Mouse (Mus musculus): ENCODE measurements around the gene Smim5. TPM values are rescaled to one million over a fixed set of nuclear protein-coding genes. Genes with fewer than 3 reads are reported as not detected.

Gene Smim5
- polyA plus RNA-seq, 1 experiment: not detected

GRCm38 (mm10) chr11:115888020-115888419 lies 11.7 kb upstream of the Smim5 start:
- no peak overlapping the region for H3K4me3 ChIP-seq (ENCODE audit: insufficient read depth, low read depth, low read length)
- 87% methylated on average over 5 of the region's 5 CpGs for WGBS
- H3K27ac ChIP-seq (ENCODE audit: insufficient read depth, low read depth, low read length): no peak overlapping the region
- no peak for TF ChIP-seq POLR2A (IDR thresholded peaks at IDR 0.05; ENCODE audit: insufficient read depth, low read depth, low read length)
- no peak for TF ChIP-seq CTCF (IDR thresholded peaks at IDR 0.05; ENCODE audit: insufficient read depth, low read depth, low read length)
- H3K4me1 ChIP-seq (ENCODE audit: control insufficient read depth, insufficient read depth, low read length): 0 out of 2 replicates have a peak, but pooled peaks cover 4% of the 10 kb centered on the region

GRCm38 (mm10) chr11:115889159-115889558 lies 10.6 kb upstream of the Smim5 start:
- H3K4me1 ChIP-seq (ENCODE audit: control insufficient read depth, insufficient read depth, low read length): no peaks in the 10 kb centered on the region
- WGBS: 86% methylated on average over 6 of the region's 6 CpGs
- H3K27ac ChIP-seq (ENCODE audit: insufficient read depth, low read depth, low read length): no peak overlapping the region
- H3K4me3 ChIP-seq (ENCODE audit: insufficient read depth, low read depth, low read length): no peak overlapping the region
- TF ChIP-seq CTCF (IDR thresholded peaks at IDR 0.05; ENCODE audit: insufficient read depth, low read depth, low read length): no peak
- TF ChIP-seq POLR2A (IDR thresholded peaks at IDR 0.05; ENCODE audit: insufficient read depth, low read depth, low read length): no peak

GRCm38 (mm10) chr11:115892213-115892612 lies 7.6 kb upstream of the Smim5 start:
- no peak overlapping the region for H3K27ac ChIP-seq (ENCODE audit: insufficient read depth, low read depth, low read length)
- no peak for TF ChIP-seq POLR2A (IDR thresholded peaks at IDR 0.05; ENCODE audit: insufficient read depth, low read depth, low read length)
- TF ChIP-seq CTCF (IDR thresholded peaks at IDR 0.05; ENCODE audit: insufficient read depth, low read depth, low read length): no peak
- H3K4me3 ChIP-seq (ENCODE audit: insufficient read depth, low read depth, low read length): no peak overlapping the region
- 67% methylated on average over 6 of the region's 6 CpGs for WGBS
- no peaks in the 10 kb centered on the region for H3K4me1 ChIP-seq (ENCODE audit: control insufficient read depth, insufficient read depth, low read length)

- Histone ChIP-seq H3K27ac (ENCODE audit: insufficient read depth, low read depth, low read length) (no peak overlapping the region), H3K4me3 (ENCODE audit: insufficient read depth, low read depth, low read length) (no peak overlapping the region), H3K4me1 (ENCODE audit: control insufficient read depth, insufficient read depth, low read length) (no peaks in the 10 kb centered on the region)
- TF ChIP-seq POLR2A (IDR thresholded peaks at IDR 0.05; ENCODE audit: insufficient read depth, low read depth, low read length): no peak
- no peak for TF ChIP-seq CTCF (IDR thresholded peaks at IDR 0.05; ENCODE audit: insufficient read depth, low read depth, low read length)
- WGBS: 88% methylated on average over 9 of the region's 9 CpGs
Measured at GRCm38 (mm10) chr11:115893071-115893470, 6.7 kb upstream of the Smim5 start.

- Histone ChIP-seq H3K4me3 (ENCODE audit: insufficient read depth, low read depth, low read length) (no peak overlapping the region), H3K27ac (ENCODE audit: insufficient read depth, low read depth, low read length) (no peak overlapping the region), H3K4me1 (ENCODE audit: control insufficient read depth, insufficient read depth, low read length) (peaks cover 8% of the 10 kb centered on the region)
- no peak for TF ChIP-seq POLR2A (IDR thresholded peaks at IDR 0.05; ENCODE audit: insufficient read depth, low read depth, low read length)
- no peak for TF ChIP-seq CTCF (IDR thresholded peaks at IDR 0.05; ENCODE audit: insufficient read depth, low read depth, low read length)
- WGBS: 83% methylated on average over 14 of the region's 14 CpGs
Measured at GRCm38 (mm10) chr11:115894755-115895520, 4.8 kb upstream of the Smim5 start.

- WGBS: 82% methylated on average over 7 of the region's 7 CpGs
- H3K27ac ChIP-seq (ENCODE audit: insufficient read depth, low read depth, low read length): no peak overlapping the region
- no peak overlapping the region for H3K4me3 ChIP-seq (ENCODE audit: insufficient read depth, low read depth, low read length)
- peaks cover 12% of the 10 kb centered on the region for H3K4me1 ChIP-seq (ENCODE audit: control insufficient read depth, insufficient read depth, low read length)
- TF ChIP-seq CTCF (IDR thresholded peaks at IDR 0.05; ENCODE audit: insufficient read depth, low read depth, low read length) (no peak), POLR2A (IDR thresholded peaks at IDR 0.05; ENCODE audit: insufficient read depth, low read depth, low read length) (no peak)
Measured at GRCm38 (mm10) chr11:115898446-115898845, 1.3 kb upstream of the Smim5 start.

- TF ChIP-seq POLR2A (IDR thresholded peaks at IDR 0.05; ENCODE audit: insufficient read depth, low read depth, low read length) (no peak), CTCF (IDR thresholded peaks at IDR 0.05; ENCODE audit: insufficient read depth, low read depth, low read length) (peak; percentile 55; the same call in 1 of the 2 replicates)
- no peak overlapping the region for H3K27ac ChIP-seq (ENCODE audit: insufficient read depth, low read depth, low read length)
- H3K4me3 ChIP-seq (ENCODE audit: insufficient read depth, low read depth, low read length): no peak overlapping the region
- H3K4me1 ChIP-seq (ENCODE audit: control insufficient read depth, insufficient read depth, low read length): peaks cover 12% of the 10 kb centered on the region
- WGBS: 20% methylated on average over 4 of the region's 4 CpGs
Measured at GRCm38 (mm10) chr11:115898886-115899285, 880 bp upstream of the Smim5 start.

- no peak for TF ChIP-seq CTCF (IDR thresholded peaks at IDR 0.05; ENCODE audit: insufficient read depth, low read depth, low read length)
- TF ChIP-seq POLR2A (IDR thresholded peaks at IDR 0.05; ENCODE audit: insufficient read depth, low read depth, low read length): no peak
- H3K27ac ChIP-seq (ENCODE audit: insufficient read depth, low read depth, low read length): no peak overlapping the region
- peaks cover 15% of the 10 kb centered on the region for H3K4me1 ChIP-seq (ENCODE audit: control insufficient read depth, insufficient read depth, low read length)
- H3K4me3 ChIP-seq (ENCODE audit: insufficient read depth, low read depth, low read length): no peak overlapping the region
- 84% methylated on average over 8 of the region's 8 CpGs for WGBS
Measured at GRCm38 (mm10) chr11:115900561-115901337, 983 bp downstream of the Smim5 start.

All from olfactory bulb, adult 2 months (tissue).